Mouse (Mus musculus) heart, postnatal 4 days (tissue): ENCODE data around the gene Olfr44. TPM values are rescaled to one million over a fixed set of nuclear protein-coding genes. Genes with fewer than 3 reads are reported as not detected.
A peak's percentile ranks its signal among the peaks of the same experiment; 100 is the strongest.

Experiments used
- DNase-seq: peaks from one replicate; pipeline ENCODE4 v3.0.0; 2021
- total RNA-seq, 2 experiments: library from RNA; stranded (reverse); gene quantifications; 2 replicates each; pipeline ENCODE4 v1.2.3; 2021

Gene Olfr44
- not detected for total RNA-seq

- no peak for DNase-seq
Observed at GRCm38 (mm10) chr9:39493895-39494294, at the start of gene Olfr44. Gene Olfr44 (minus strand): TSS chr9:39493995.

DNA sequence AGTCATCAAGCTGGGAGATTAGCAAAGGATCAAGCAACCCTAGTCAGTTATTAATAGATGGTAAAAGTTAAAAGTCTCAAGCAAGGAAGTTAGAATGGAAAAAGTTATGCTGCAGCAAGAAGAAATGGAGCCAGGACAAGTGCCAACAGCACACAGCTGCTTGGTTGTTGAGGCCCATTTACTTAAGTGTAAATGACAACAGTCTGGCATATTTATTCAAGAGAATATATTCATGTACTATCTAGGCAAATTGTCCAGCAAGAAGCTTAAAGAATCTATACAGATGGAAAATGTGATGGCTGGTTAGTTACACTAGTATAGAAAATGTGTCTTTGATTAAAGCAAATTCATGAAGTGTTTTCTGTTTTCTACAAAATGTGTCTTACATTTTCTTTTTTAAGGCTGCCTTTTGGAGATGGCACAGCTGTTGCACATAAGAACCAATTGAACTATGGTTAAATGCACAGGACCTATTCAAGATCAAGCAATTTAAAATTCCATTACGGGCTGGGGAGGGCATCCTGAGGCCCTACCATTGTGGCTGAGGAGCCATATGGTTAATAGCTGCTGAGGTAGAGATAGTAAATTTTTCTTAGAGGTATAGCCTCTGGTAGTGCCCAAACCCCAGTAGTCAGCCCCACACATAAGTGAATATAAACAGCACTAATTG, 30.0 kb upstream of the Olfr44 start:
- DNase-seq = no peak

DNA sequence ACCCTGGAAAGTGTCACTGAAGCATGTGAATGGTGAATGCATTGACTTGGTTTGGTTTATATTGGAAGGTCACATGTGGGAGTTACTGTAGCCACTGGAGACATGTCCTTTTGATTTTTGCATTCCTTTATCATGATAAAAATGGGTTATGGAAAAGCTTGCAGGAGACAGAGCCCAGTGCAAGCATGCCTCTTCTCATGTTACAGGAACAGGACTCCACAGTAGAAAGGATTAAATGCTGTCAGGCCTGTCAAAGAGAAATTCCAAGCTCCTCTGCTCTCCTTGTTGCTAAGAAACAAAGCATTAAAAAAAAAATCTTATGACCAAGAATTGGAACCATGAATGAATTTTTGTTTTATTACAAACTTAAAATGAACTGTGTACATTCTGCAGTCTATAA, 24.8 kb upstream of the Olfr44 start:
- no peak for DNase-seq

DNA sequence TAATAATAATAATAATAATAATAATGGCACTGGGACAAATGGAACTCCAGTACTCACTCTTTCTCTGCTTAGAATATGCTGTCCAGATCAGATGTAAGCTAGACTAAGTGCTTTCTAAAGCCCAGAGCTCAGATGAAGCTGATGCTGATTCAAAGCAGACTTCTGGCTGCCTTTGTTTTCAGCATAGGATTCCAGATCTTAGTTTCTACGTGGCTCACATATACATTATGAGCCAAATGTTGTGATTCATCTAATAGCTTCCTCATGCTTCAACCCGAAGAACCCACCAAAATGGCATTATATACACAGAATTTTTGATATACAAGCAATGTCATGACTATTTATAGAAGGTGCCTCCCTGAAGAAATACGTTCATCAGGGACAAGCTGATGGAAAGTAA, 21.7 kb upstream of the Olfr44 start, which contains the start of gene Olfr957:
Olfr957 (minus strand) TSS at position 279 of the 400 bp plus-strand sequence.
- DNase-seq = no peak

DNA sequence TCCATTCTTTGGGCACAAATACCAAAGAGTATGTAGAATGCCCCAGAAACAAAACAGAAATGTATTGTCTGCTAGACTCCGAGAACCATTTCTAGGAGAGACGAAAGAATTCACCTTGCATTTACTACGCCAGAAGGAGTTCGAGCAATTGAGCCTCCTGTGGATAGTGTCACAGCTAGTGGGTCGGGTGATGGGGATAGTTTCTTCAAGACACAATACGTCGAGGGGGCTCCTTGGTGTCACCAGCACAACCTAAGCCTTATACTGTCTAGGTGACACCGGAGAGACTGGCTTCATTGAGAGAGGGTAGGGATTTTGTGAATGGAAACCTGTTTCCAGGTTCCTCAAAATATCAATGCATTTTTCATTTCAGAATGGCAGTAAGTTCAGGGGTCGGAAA, 15.6 kb upstream of the Olfr44 start:
- DNase-seq = no peak

- DNase-seq = peak; percentile 59
Observed at GRCm38 (mm10) chr9:39508998-39509397, 15.2 kb upstream of the Olfr44 start.

- no peak for DNase-seq
Observed at GRCm38 (mm10) chr9:39471844-39472243, 22.0 kb downstream of the Olfr44 start, which contains the start of gene Olfr955. Gene Olfr955 (minus strand): TSS chr9:39471944.

- DNase-seq = no peak
Observed at GRCm38 (mm10) chr9:39456401-39456800, 37.4 kb downstream of the Olfr44 start, which contains the start of gene Olfr954. Gene Olfr954 (plus strand): TSS chr9:39456701.

Other genes with a start within 250 kb of the Olfr44 start
- not detected for gene Olfr1537, start 244.0 kb downstream of the Olfr44 start, total RNA-seq
- gene Olfr945, start 217.2 kb downstream of the Olfr44 start, total RNA-seq = not detected
- gene Olfr948, start 167.9 kb downstream of the Olfr44 start, total RNA-seq = not detected
- gene Olfr951, start 106.6 kb downstream of the Olfr44 start, total RNA-seq = not detected
- gene Olfr952, start 66.8 kb downstream of the Olfr44 start, total RNA-seq = not detected
- not detected for gene Olfr954, start 37.3 kb downstream of the Olfr44 start, total RNA-seq
- not detected for gene Olfr955, start 22.1 kb downstream of the Olfr44 start, total RNA-seq
- not detected for gene Olfr957, start 21.8 kb upstream of the Olfr44 start, total RNA-seq
- not detected for gene Olfr958, start 60.1 kb upstream of the Olfr44 start, total RNA-seq
- not detected for gene Olfr959, start 81.6 kb upstream of the Olfr44 start, total RNA-seq
- 1 to 10 TPM; 7.8 to 8.0 TPM for gene AW551984, start 110.4 kb upstream of the Olfr44 start, total RNA-seq
- gene Olfr148, start 116.7 kb upstream of the Olfr44 start, total RNA-seq = not detected
- gene Olfr960, start 127.4 kb upstream of the Olfr44 start, total RNA-seq = not detected
- not detected for gene Olfr961, start 151.1 kb upstream of the Olfr44 start, total RNA-seq
- gene Olfr963, start 173.2 kb upstream of the Olfr44 start, total RNA-seq = not detected
- gene Olfr149, start 213.1 kb upstream of the Olfr44 start, total RNA-seq = not detected
- not detected for gene Olfr965, start 217.4 kb upstream of the Olfr44 start, total RNA-seq
- not detected for gene Olfr150, start 237.0 kb upstream of the Olfr44 start, total RNA-seq